Mouse (Mus musculus): Measurements from ENCODE around the gene Klk1.
"Not testable (repeated sequence)": the region's sequence is repeated elsewhere in the genome, so short reads cannot be mapped to it uniquely, and the experiment has no call there.

Klk1 gene

GRCm38 (mm10) chr7:44225076-44225475 lies at the start of gene Klk1:
TSS of gene Klk1 (plus strand) at chr7:44225360.
- DNase-seq, result no peak

- no peak for DNase-seq
These were observed 45.7 kb upstream of the Klk1 start for GRCm38 (mm10) chr7:44179299-44180045.

- DNase-seq, result not testable (repeated sequence)
These were observed 38.6 kb upstream of the Klk1 start for GRCm38 (mm10) chr7:44186516-44186915.

GRCm38 (mm10) chr7:44187936-44188335 lies 37.2 kb upstream of the Klk1 start, which contains the start of gene Klk1b24:
TSS of gene Klk1b24 (plus strand) at chr7:44188236.
- DNase-seq, result not testable (repeated sequence)

- DNase-seq, result not testable (repeated sequence)
These were observed 31.7 kb upstream of the Klk1 start for GRCm38 (mm10) chr7:44193466-44193865.

GRCm38 (mm10) chr7:44197891-44198290 lies 27.3 kb upstream of the Klk1 start, which contains the start of gene Klk1b3:
TSS of gene Klk1b3 (plus strand) at chr7:44198191.
- no peak for DNase-seq

- DNase-seq, result not testable (repeated sequence)
These were observed 18.0 kb upstream of the Klk1 start, which contains the start of gene Klk1b4 for GRCm38 (mm10) chr7:44207135-44207534. TSS of gene Klk1b4 (plus strand) at chr7:44207435.

GRCm38 (mm10) chr7:44208307-44208706 lies 16.9 kb upstream of the Klk1 start:
- no peak for DNase-seq

GRCm38 (mm10) chr7:44215645-44216044 lies 9.5 kb upstream of the Klk1 start, which contains the start of gene Klk1b5:
TSS of gene Klk1b5 (plus strand) at chr7:44215945.
- no peak for DNase-seq

GRCm38 (mm10) chr7:44221601-44222000 lies 3.6 kb upstream of the Klk1 start:
- DNase-seq, result not testable (repeated sequence)

GRCm38 (mm10) chr7:44222335-44222734 lies 2.8 kb upstream of the Klk1 start:
- not testable (repeated sequence) for DNase-seq

- DNase-seq, result no peak
These were observed 10.7 kb downstream of the Klk1 start, which contains the start of gene Gm36864 for GRCm38 (mm10) chr7:44235909-44236308. TSS of gene Gm36864 (plus strand) at chr7:44236177.

GRCm38 (mm10) chr7:44239913-44240312 lies 14.8 kb downstream of the Klk1 start:
- DNase-seq, result no peak

GRCm38 (mm10) chr7:44240712-44241111 lies 15.6 kb downstream of the Klk1 start:
- no peak for DNase-seq

- DNase-seq, result no peak
These were observed 16.0 kb downstream of the Klk1 start for GRCm38 (mm10) chr7:44241163-44241562.

- peak; percentile 25 for DNase-seq
These were observed 18.9 kb downstream of the Klk1 start for GRCm38 (mm10) chr7:44244080-44244479.

GRCm38 (mm10) chr7:44246055-44246983 lies 21.2 kb downstream of the Klk1 start, which contains the start of the genes 1700028J19Rik and 2410002F23Rik:
TSS of gene 1700028J19Rik (minus strand) at chr7:44246695.
TSS of gene 2410002F23Rik (plus strand) at chr7:44246722.
- DNase-seq, result peak; percentile 93

- DNase-seq, result peak; percentile 84
These were observed 21.9 kb downstream of the Klk1 start for GRCm38 (mm10) chr7:44246984-44247470.

GRCm38 (mm10) chr7:44247971-44248370 lies 22.8 kb downstream of the Klk1 start:
- DNase-seq, result no peak

- DNase-seq, result no peak
These were observed 24.1 kb downstream of the Klk1 start for GRCm38 (mm10) chr7:44249248-44249647.

- DNase-seq, result not testable (repeated sequence)
These were observed 25.6 kb downstream of the Klk1 start for GRCm38 (mm10) chr7:44250732-44251275.

GRCm38 (mm10) chr7:44253023-44253616 lies 28.0 kb downstream of the Klk1 start:
- DNase-seq, result no peak
